Mouse (Mus musculus) thymus, adult 2 months (tissue): ENCODE measurements at regions not wholly inside any gene's neighbourhood (a gene's known extent, or its start where the extent isn't known, plus 50 kb on each side); places are given as distances from the start of the nearest gene placed in this dataset.

ENCODE experiments used
- DNase-seq: peaks from one replicate; pipeline ENCODE4 v3.0.0; 2021
- H3K27ac ChIP-seq: fragments of 200-500 bp; 2 replicates; pipeline ENCODE4 v1.5.1; 2012; ENCODE audit warnings: low read length, control low read depth; ENCODE audit not compliant: control insufficient read depth, insufficient read depth
- H3K27me3 ChIP-seq: fragments of 200-500 bp; 2 replicates; pipeline ENCODE4 v1.6.1; 2012; ENCODE audit warnings: mild to moderate bottlenecking, low read length, moderate library complexity, mixed read lengths; ENCODE audit not compliant: control insufficient read depth, insufficient read depth
- H3K36me3 ChIP-seq: fragments of 200-500 bp; 2 replicates; pipeline ENCODE4 v1.6.1; 2012; ENCODE audit warnings: mild to moderate bottlenecking, low read length, moderate library complexity; ENCODE audit not compliant: control insufficient read depth, insufficient read depth
- H3K4me1 ChIP-seq: fragments of 200-500 bp; replicated peaks from 2 replicates; pipeline ENCODE4 v1.6.1; 2012; ENCODE audit warnings: low read length; ENCODE audit not compliant: control insufficient read depth, insufficient read depth
- H3K4me3 ChIP-seq: fragments of 200-500 bp; 2 replicates; pipeline ENCODE4 v1.5.1; 2012; ENCODE audit warnings: mild to moderate bottlenecking, low read length, control low read depth, moderate library complexity; ENCODE audit not compliant: control insufficient read depth, insufficient read depth
- CTCF ChIP-seq: fragments of 200-500 bp; IDR thresholded peaks from 2 replicates; pipeline ENCODE4 v1.5.1; 2012; ENCODE audit warnings: mild to moderate bottlenecking, control low read depth, low read length, moderate library complexity, borderline replicate concordance; ENCODE audit not compliant: control insufficient read depth, poor library complexity, insufficient read depth; ENCODE audit errors: extremely low read depth
- POLR2A ChIP-seq: fragments of 200-500 bp; IDR thresholded peaks from 2 replicates; pipeline ENCODE4 v1.6.1; 2012; ENCODE audit warnings: mild to moderate bottlenecking, low read length, control low read depth, moderate library complexity; ENCODE audit not compliant: control insufficient read depth, poor library complexity, insufficient read depth; ENCODE audit errors: extremely low read depth
- WGBS: fragments of 180-500 bp; shearing (Covaris S2); methylation state at CpG from one replicate; pipeline ENCODE4 v1.1.7; 2018; 5-methylcytosine and 5-hydroxymethylcytosine counted together

GRCm38 (mm10) chr5:43045860-43046259 is 187.1 kb upstream of the Cpeb2 start:
- Histone ChIP-seq H3K27ac (no peak overlapping the region), H3K4me1 (no peaks in the 10 kb centered on the region), H3K36me3 (no peaks in the 10 kb centered on the region), H3K27me3 (no peaks in the 10 kb centered on the region), H3K4me3 (no peak overlapping the region)
- 63% methylated on average over 3 of the region's 3 CpGs for WGBS
- no peak for DNase-seq
- TF ChIP-seq POLR2A, result no peak
- no peak for TF ChIP-seq CTCF

GRCm38 (mm10) chr5:43047316-43047715 is 185.7 kb upstream of the Cpeb2 start:
- 95% methylated on average over 2 of the region's 2 CpGs for WGBS
- no peak for DNase-seq
- no peaks in the 10 kb centered on the region for H3K36me3 ChIP-seq
- no peak for TF ChIP-seq POLR2A
- TF ChIP-seq CTCF, result no peak
- no peaks in the 10 kb centered on the region for H3K4me1 ChIP-seq
- H3K27me3 ChIP-seq, result no peaks in the 10 kb centered on the region
- H3K4me3 ChIP-seq, result no peak overlapping the region
- H3K27ac ChIP-seq, result no peak overlapping the region

- 72% methylated on average over 8 of the region's 8 CpGs for WGBS
- no peaks in the 10 kb centered on the region for H3K27me3 ChIP-seq
- H3K4me3 ChIP-seq, result no peak overlapping the region
- no peak for DNase-seq
- TF ChIP-seq POLR2A (no peak), CTCF (no peak)
- H3K27ac ChIP-seq, result no peak overlapping the region
- H3K36me3 ChIP-seq, result no peaks in the 10 kb centered on the region
- H3K4me1 ChIP-seq, result no peaks in the 10 kb centered on the region
These were observed 184.5 kb upstream of the Cpeb2 start for GRCm38 (mm10) chr5:43048196-43049050.

GRCm38 (mm10) chr5:43049381-43050301 is 183.3 kb upstream of the Cpeb2 start:
- H3K4me3 ChIP-seq, result no peak overlapping the region
- H3K4me1 ChIP-seq, result no peaks in the 10 kb centered on the region
- H3K27me3 ChIP-seq, result no peaks in the 10 kb centered on the region
- no peaks in the 10 kb centered on the region for H3K36me3 ChIP-seq
- 93% methylated on average over 4 of the region's 4 CpGs for WGBS
- no peak for DNase-seq
- H3K27ac ChIP-seq, result no peak overlapping the region
- no peak for TF ChIP-seq CTCF
- TF ChIP-seq POLR2A, result no peak

- no peak for DNase-seq
- Histone ChIP-seq H3K4me3 (no peak overlapping the region), H3K27me3 (no peaks in the 10 kb centered on the region), H3K4me1 (no peaks in the 10 kb centered on the region), H3K27ac (no peak overlapping the region), H3K36me3 (no peaks in the 10 kb centered on the region)
- TF ChIP-seq CTCF (no peak), POLR2A (no peak)
- WGBS, result 79% methylated on average over 7 of the region's 7 CpGs
These were observed 181.9 kb upstream of the Cpeb2 start for GRCm38 (mm10) chr5:43050961-43051517.

- no peak overlapping the region for H3K4me3 ChIP-seq
- no peak for TF ChIP-seq POLR2A
- TF ChIP-seq CTCF, result no peak
- no peaks in the 10 kb centered on the region for H3K36me3 ChIP-seq
- no peak for DNase-seq
- no peaks in the 10 kb centered on the region for H3K27me3 ChIP-seq
- no peak overlapping the region for H3K27ac ChIP-seq
- H3K4me1 ChIP-seq, result no peaks in the 10 kb centered on the region
- 25% methylated on average over 1 of the region's 1 CpGs for WGBS
These were observed 180.3 kb upstream of the Cpeb2 start for GRCm38 (mm10) chr5:43052668-43053067.
